Mouse (Mus musculus) thymus, postnatal 10 days (tissue): ENCODE measurements around the gene Ptpn9.
A peak's percentile ranks its signal among the peaks of the same experiment; 100 is the strongest.
"Not testable (repeated sequence)": the region's sequence is repeated elsewhere in the genome, so short reads cannot be mapped to it uniquely, and the experiment has no call there.

Source experiments
- DNase-seq, 2 experiments: peaks; one replicate each; pipeline ENCODE4 v3.0.0; 2021; ENCODE audit warnings: low spot score in 2 of 2

The Ptpn9 gene

DNA sequence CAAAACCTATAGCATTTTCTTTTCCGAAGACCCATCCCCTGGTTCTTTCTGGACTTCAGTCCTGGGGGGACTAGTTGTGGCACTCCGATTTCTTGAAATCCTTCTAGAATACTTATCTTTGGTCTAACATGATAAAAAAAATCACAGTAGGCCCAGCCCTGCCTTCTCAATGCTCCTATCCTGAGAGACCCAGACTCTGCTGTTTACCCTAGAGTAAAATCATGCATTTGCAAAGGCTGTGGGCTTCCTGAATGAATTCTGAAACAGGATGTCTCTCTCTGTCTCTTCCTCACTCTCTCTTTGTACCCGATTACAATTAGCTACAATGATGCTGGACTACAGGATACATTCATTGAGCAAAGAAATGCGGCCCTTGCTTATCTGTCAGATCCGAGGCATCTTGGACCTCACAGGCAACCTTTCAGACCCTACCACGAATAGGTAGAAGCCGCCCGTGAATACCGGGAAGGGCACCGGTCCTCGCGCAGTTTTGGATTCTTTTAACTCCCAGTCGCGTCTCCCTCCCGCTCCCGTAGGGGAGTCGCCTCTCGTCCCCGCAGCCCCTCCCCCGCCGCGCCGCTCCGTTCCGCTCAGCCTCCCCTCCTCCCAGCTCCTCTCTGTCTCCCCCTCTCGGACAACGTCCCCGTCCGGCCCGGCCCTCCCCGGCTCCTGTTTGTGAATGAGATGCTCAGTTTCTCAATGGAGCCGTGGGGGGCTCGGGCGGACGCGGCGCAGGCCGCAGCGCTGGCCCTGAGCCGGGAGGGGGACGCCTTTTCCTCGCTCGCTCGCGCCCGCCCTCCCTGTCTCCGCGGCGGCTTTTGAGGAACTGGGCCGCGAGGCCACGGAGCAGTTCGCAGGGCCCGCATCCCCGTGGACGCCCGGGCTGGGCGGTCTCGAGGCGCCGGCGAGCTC is at the start of gene Ptpn9:
TSS of gene Ptpn9 (plus strand) at position 638 of the 912 bp plus-strand sequence.
- peak; percentile 62 to 80 for DNase-seq

DNA sequence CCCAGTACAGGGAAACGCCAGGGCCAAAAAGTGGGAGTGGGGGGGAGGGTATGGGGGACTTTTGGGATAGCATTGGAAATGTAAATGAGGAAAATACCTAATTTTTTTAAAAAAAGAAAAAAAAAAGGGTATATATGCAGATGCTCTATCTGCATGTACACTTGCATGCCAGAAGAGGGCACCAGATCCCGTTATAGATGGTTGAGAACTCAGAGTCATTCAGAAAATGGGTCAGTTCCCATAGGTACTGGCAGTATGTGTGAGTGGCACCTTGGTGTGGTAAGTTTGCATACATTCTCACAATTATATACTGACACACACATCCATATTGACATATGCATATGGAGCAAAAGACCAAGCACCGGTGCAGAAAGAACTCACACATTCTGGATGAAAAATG is 47.2 kb upstream of the Ptpn9 start:
- DNase-seq: peak in 1 of 2 experiments; percentile 66

DNA sequence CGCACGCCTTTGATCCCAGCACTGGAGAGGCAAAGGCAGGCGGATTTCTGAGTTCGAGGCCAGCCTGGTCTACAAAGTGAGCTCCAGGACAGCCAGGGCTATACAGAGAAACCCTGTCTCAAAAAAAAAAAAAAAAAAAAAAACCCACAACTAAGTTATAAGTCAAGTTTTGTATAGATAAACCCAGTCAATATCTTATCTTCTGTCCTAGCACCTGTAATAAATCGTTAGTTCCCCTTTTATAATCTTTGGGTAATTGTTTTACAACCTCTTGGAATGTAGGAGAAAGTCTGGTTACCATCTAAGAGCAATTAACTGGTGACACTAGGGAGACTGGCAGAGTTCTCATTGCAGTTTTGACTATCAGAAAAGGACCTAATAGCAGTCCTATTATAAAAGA is 46.0 kb upstream of the Ptpn9 start:
- DNase-seq: not testable (repeated sequence)

DNA sequence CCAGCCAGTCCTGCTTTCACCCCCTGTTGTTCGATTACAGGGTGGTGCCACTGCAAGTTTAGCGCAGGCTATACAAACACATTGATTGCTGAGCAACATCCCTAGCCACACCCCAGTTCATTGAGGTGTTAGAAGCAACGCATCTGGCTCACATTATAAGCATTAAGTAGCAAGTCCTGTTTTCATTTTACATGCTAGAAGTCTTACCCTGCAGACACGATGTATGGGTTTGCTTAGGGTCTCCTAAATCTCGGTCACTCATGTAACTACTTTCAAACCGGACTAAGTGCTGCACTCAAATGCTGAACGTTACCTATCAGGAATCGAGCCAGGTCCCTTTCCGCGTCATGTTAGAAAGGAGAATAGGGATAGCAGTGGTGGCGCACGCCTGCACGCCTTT is 45.0 kb upstream of the Ptpn9 start:
- DNase-seq: no peak

DNA sequence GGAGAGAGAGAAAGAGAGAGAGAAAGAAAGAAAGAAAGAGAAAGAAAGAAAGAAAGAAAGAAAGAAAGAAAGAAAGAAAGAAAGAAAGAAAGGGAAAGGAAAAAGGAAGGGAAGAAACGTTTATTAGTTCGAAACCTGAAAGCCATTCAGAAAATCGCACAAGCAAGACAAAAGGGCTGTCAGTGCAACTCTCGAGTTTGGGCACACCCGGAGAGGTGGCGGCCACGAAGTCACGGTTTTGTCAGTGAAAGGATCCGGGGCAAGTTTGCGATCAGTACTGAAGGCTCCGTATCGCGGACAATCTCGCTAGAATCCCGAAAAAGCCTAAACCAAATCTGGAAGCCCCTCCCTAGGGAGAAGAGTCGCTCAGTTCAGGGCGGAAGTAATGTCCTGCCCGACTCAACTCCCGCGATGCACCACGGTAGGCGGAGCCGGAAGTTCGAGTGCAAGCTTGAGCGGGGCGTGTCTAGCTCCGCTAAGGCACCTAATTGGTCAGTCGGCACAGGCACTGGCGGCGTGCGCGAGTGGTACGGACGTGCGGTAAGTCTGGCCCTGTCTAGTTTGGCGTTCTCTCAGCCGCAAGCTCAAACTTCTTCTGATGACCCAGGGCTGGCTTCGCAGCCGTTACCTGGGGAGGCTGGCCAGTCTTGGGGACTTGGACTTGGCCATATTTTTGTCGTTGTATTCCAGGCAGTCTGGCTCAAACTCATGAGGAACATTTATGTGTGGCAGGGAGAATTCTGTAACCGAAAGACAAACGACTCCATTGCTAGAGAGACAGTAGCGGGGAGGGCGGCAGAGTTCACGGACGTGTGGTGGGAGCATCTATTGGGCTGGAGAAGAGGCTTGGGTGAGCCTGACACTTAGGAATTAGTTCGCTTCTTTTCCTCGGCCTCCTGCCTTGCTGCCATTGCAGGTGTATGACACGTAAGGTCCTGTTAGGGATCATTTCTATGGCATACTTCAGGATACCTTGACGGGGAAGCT is 44.0 kb upstream of the Ptpn9 start, which contains the start of gene Snupn:
TSS of gene Snupn (plus strand) at position 465 of the 987 bp plus-strand sequence.
- DNase-seq: peak; percentile 95 to 96

DNA sequence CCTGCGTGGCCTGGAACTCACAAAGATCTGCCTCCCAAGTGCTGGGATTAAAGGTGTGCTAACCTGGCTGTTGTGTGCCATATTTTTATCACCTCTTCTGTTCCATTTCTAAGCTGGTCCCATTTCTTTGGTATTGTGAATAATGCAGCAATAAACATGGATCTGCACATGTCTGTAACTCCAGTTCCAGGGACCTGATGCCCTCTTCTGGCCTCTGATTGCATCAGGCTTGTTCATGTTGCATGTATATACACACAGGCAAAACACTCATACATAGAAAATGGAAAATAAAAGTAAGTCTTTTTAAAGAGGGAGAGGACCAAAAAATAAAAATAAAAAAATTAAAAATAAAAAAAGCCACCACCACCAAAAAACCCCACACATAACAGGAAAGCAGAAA is 41.2 kb upstream of the Ptpn9 start:
- DNase-seq: no peak

DNA sequence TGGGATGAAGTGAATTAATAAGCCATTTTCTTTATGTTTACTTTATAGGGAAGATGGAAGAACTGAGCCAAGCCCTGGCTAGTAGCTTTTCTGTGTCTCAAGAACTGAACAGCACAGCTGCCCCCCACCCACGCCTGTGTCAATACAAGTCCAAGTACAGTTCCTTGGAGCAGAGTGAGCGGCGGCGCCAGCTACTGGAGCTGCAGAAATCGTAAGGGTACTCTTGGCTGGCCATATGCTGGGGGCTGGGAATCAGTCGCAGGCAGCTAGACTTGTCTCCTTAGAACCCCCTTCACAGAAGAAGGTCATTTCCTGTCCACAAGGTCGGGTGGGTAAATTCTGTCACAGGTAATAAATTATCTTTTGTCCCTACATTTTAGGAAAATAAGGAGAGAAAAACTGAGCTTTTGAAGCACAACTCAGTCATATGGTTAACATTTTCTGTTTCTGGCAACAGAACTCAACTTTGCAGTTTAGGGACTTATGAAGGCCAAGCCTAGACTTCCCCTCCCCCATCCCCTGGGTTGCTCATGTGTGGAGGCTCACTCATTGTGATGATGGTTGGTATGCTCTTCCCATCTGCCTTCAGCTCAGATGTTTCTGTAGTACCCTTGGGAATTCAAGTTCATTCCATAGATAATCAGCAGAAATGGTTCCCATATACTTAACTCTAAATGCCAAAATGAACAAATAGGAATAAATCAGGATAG is 37.6 kb upstream of the Ptpn9 start:
- DNase-seq: no peak

DNA sequence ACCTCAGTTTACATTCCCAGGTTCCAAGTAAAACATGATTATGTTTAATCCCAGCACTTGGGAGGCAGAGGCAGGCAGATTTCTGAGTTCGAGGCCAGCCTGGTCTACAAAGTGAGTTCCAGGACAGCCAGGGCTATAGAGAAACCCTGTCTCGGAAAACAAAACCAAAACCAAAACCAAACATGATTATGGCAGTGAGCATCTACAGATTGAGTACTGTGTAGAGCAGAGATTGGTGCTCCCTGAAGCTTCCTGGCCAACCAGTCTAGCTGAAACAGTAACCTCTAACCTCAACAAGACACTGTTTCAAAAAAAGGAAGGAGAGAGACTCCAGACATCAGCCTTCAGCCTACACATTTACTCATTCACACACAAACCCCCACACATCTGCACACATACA is 36.0 kb upstream of the Ptpn9 start:
- no peak for DNase-seq

DNA sequence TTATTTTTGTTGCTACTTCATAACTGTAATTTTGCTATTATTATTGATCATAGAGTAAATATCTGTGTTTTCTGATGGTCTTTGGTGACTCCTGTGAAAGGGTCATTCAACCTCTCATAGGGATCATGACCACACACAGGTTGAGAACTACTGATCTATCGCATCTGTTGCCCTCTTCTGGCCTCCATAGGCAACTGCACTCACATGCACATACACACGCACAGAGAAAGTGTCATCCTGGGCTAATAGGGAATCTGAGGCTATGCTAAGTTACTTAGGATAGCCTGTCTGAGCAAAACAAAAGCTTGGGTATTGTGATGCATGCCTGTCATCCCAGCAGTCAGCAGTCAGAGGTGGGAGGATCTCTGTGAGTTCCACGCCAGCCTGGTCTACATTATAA is 33.1 kb upstream of the Ptpn9 start:
- DNase-seq: no peak

DNA sequence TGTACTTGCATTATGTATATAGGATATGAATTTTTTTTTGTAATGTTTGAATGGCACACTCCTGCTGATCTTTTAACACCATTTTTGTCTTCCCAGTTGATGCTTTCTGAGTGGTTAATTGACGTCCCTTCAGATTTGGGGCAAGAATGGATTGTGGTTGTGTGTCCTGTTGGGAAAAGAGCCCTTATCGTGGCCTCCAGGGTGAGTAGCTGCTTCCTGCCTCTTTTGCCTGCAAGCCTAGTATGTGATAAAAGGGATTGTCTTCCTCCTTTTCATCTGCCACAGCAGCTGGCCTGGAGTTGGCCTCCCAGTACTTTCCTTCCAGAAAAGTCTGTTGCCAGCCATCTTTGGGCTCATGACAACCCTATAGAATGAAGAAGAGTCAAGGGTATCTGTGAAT is 24.6 kb upstream of the Ptpn9 start:
- no peak for DNase-seq

DNA sequence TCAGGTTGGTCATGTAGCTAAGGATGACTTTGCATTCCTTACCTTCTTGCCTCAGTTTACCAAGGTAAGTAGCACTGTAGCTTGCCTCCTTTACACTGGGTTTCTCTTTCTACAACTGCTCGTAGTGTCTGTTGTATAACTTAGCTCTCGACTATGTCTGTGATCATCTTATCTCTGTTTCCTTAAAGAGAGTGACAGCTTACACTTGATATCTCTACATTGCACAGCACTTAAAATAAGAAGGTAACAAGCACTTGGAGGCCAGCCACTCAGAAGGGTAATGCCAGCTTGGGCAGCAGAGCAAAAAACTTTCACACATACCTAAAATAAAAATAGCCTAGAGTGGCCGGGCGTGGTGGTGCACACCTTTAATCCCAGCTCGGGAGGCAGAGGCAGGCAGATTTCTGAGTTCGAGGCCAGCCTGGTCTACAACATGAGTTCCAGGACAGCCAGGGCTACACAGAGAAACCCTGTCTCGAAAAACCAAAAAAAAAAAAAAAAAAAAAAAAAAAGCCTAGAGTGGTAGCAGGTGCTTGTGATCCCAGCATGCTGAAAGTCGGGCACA is 20.7 kb upstream of the Ptpn9 start:
- no peak for DNase-seq

DNA sequence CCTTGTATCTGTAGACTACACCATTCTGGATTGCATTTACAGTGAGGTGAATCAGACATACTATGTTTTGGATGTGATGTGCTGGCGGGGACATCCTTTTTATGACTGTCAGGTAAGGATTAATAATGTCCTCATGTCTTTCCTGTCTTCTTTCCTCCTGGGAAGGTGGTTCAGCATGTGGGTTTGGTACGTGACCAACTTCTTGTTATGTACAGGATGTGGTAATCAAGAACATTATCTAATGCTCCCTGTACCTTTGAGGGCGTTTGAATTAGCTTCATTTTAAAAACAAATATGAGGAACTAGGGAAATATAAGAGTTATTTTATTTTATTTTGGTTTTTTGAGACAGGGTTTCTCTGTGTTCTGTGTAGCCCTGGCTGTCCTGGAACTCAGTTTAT is 19.5 kb upstream of the Ptpn9 start:
- DNase-seq: no peak

DNA sequence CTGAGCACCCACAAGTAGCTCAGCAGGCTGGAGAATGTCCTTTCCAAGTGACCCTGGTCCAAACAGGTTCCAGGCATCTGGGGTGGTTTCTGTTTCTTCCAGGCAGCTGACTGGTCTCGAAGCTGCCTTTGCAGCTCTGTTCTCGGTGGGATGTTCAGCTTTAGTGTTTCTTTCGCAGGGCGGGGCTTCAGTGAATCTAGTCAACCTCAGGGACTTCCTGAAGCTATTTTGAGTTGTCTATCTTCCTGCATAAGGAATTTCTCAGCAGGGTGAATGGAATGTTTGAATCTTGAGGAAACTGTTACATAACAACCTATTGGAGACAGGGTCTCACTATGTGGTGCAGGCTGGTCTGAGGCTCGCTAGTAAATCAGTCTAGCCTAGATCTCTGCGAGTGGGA is 14.5 kb upstream of the Ptpn9 start:
- DNase-seq: no peak

DNA sequence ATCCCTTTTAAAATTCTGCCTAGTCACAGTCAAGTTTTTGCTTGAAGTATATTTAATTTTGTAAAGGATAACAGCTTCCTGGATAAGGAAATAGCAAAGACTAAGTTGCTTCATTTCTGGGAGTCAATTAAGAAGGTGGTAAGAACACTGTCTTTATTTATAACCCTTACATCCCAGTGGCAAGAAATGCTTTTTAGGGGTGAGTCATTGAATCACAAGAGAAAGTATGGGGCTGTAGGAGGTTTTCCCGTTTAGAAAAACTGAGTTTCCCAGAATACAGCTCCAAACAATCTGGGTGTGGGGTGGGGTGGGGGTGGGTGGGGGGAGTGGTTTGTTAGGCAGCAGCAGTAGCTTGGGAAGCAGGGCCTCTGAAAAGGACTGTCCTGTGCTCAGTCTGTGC is 13.2 kb upstream of the Ptpn9 start:
- DNase-seq: no peak

DNA sequence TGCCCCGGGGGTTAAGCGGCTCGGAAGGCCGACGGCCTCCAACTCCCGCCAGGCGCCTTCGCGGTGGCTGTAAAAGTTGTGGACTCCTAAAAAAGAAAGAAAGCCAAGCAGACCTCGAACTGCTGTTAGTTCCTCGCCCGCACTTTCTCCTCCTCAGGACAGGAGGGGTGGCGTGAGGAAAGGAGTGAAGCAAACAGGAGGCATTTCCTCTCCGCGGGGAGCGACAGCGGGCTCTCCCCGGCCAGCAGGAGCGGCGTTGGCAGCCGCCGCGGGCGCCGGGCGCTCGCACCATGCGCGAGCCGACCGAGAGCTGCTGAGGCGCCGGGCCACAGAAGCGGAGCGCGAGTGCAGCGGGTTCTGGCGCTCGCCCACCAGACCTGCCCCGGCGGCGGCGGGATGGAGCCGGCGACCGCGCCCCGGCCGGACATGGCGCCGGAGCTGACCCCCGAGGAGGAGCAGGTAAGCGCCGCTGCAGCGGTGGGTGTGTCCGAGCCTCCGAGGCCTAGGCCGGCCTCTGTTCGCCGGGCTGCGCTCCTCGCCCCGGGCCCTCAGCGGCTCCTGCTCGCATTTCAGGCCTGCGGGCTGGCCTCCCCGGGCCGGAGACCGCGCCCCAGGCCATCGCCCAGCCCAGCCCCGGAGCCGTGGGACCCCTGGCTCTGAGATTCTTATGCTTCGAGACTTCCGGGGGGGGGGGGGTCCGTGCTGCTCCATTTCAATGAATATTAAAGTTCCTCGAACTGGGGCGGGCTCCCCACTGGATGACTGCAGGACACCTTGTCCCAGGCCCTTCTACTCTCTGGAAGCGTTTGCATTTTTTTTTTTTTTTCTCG is 690 bp downstream of the Ptpn9 start:
- DNase-seq: peak; percentile 6 to 32

DNA sequence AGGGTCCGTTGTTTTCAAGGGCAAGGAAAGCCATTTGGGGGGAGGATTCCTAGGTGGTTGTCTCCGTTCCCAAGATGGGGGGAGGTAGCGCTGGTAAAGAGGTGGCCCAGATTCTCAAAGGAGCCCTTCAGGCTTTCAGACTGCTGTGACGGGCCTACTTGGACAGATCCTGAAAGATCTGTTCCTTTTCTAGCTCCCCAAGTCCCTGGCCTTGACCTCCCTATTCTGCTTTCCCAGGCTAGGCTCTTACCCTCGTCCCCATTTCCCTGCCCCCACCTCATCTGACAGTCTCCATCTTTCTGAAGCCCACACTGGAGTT is 1.3 kb downstream of the Ptpn9 start:
- DNase-seq: no peak

DNA sequence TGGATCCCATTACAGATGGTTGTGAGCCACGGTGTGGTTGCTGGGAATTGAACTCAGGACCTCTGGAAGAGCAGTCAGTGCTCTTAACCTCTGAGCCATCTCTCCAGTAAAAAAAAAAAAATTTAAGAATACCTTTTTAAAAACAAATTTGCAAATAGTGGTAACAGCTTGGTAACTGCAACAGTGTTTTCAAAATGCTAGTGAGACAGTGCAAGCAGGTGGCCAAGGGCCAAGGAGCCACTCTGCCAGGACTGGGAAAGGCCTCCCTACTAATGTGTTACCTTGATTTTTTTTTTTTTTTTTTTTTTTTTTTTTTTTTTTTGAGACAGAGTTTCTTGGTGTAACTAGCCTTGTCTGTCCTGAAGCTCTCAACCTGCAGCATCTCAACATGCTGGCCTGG is 2.5 kb downstream of the Ptpn9 start:
- not testable (repeated sequence) for DNase-seq

DNA sequence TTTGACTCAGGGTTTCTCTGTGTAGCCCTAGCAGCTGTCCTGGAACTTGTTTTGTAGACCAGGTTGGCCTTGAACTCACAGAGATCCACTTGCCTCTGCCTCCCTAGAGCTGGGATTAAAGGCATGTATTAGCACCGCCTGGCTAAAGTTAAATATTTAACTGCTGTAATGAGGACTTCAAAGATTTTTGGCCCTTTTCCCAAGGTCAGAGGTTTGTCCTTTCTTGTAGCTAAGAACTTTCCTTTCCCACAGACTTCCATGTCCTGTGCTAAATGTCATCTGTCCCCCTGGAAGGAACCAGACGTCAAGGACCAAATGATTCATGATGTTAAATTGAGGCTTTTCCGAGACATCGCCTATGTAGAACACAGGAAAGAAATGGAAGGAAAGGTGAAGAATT is 8.3 kb downstream of the Ptpn9 start:
- DNase-seq: no peak

DNA sequence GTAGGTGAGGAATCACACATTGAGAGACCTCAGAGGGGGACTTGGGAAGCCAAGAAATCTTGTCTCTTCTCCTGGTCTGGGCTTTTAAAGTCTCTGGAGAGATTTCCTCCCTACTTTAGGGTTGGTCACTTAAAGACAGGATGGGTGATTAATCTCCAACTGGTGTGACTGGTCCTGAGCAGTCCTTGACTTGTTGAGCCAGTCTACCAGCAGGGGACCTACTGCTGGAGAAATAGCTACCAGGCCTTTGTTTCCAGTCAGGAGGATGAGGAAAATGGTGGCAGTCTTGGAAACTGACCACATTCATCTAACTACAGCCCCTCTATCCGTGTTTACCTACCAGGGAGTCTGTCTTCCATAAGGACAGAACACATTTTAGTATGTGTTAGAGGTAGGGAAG is 17.7 kb downstream of the Ptpn9 start:
- DNase-seq: no peak

DNA sequence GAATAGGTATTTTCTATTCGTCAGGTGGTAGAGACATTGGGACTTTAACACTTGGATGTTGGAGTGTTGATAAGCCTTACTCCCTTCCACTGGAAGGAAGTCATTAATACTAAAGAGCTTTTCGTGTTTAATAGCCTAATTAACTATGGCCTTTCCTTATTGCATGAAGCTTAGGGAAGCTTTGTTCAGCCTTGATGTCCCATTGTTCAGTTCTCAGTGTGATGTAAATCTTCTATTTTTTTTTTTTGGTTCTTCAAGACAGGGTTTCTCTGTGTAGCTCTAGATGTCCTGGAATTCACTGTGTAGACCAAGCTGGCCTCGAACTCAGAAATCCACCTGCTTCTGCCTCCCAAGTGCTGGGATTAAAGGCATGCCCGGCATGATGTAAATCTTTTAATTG is 18.2 kb downstream of the Ptpn9 start:
- DNase-seq: no peak

DNA sequence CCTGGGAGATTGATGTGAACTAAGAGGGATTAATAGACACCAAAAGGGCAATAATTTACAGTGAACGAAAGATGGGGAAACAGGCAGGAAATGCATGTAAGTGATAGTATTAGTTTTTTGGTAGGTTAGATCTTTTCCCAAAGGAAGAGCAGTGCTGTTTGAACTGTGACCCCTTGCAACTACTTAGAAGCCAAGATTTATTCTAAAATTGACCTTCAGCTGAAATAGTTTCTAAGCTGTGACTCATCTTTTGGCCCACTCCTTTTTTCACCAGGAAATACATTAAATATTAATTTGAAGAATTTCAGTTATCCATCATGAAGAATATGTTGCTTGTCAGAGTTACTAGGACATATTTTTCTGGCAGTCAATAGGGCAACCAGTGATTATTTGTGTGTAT is 19.0 kb downstream of the Ptpn9 start:
- DNase-seq: no peak
